13 mouse cellular contexts compared by ENCODE assay signal in the genomic region with DNA sequence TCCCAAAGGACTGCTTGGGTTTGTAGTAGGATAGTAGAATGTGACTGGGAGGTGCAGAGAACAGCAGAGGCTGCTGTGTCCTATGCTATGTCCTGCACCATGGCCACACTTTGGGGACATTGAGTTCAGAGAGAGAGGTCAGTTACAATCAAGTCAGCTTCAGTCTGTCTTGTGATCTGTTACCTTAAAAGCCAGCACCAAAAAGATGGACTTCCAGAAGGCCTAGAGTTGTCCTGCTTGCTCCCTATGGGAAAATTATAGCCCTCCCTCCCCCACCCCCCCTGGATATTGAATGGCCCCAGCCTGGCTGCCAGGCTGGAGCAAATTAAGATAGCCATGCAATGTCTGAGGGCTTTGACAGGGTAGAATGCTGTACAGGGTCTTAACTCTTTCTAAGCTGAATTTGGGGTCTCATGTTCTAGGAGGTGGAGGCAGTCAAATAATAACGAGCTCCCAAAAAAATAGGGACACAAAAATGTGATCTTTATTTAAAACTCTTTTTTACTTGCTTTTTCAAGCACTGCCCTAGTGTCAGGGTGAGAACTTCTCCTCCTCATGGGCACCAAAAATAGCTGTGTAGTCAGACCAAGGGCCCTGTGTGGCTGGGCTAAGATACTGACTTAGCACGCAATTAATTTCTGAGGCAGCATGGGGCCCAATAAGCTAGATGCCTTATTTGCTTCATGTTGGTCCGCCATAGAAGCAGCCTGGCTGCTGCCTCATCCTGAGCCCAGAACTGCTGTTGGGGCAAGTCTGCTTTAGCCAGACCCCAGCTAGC.
"Had no signal": no experiment of that assay in that cellular context is flagged by ENCODE, and none has a peak within 500 bp of the region (broad histone marks: within the 10 kb centered on the region; RNA-seq: fewer than 3 reads in every experiment).

No protein-coding gene starts in this region.

- H3K9me3 ChIP-seq: limb, embryonic 13.5 days; midbrain, embryonic 12.5 days; neural tube, embryonic 13.5 days had no signal

- H3K27me3 ChIP-seq: limb, embryonic 13.5 days; midbrain, embryonic 12.5 days; neural tube, embryonic 13.5 days had no signal

- ATAC-seq: midbrain, embryonic 16.5 days had no signal

- H3K27ac ChIP-seq: layer of hippocampus, adult 2 months; limb, embryonic 13.5 days; liver, embryonic 14.5 days; midbrain, embryonic 12.5 days; neural tube, embryonic 13.5 days had no signal

- H3K4me3 ChIP-seq: layer of hippocampus, adult 2 months; limb, embryonic 13.5 days; midbrain, embryonic 12.5 days; neural tube, embryonic 13.5 days had no signal

- H3K36me3 ChIP-seq: midbrain, embryonic 12.5 days had no signal

- H3K9ac ChIP-seq: limb, embryonic 13.5 days; liver, embryonic 14.5 days; midbrain, embryonic 12.5 days; neural tube, embryonic 13.5 days had no signal

- H3K4me2 ChIP-seq: limb, embryonic 13.5 days; midbrain, embryonic 12.5 days; neural tube, embryonic 13.5 days had no signal

- DNase-seq: kidney, postnatal 4 days; lung, adult 18-20 months; retina, postnatal 1 day; right cerebral cortex, postnatal 4 days; spleen, adult 18-20 months; thymus, adult 18-20 months; thymus, postnatal 14 days had no signal
